Mouse (Mus musculus): ENCODE results near the gene Usp12. TPM values are rescaled to one million over a fixed set of nuclear protein-coding genes. Genes with fewer than 3 reads are reported as not detected.
"Not testable (repeated sequence)": the region's sequence is repeated elsewhere in the genome, so short reads cannot be mapped to it uniquely, and the experiment has no call there.

The Usp12 gene
- polyA plus RNA-seq, 2 experiments from 2014 or later: 4.6 to 4.8 TPM

GRCm38 (mm10) chr5:146736348-146736747 lies 58.5 kb downstream of the Usp12 start:
- ATAC-seq: no peak

- ATAC-seq: not testable (repeated sequence)
Measured at GRCm38 (mm10) chr5:146735054-146735453, 59.8 kb downstream of the Usp12 start.

- no peak for ATAC-seq
Measured at GRCm38 (mm10) chr5:146733888-146734640, 60.7 kb downstream of the Usp12 start.

GRCm38 (mm10) chr5:146733372-146733771 lies 61.4 kb downstream of the Usp12 start:
- ATAC-seq: no peak

- ATAC-seq: no peak
Measured at GRCm38 (mm10) chr5:146727006-146727405, 67.8 kb downstream of the Usp12 start.

GRCm38 (mm10) chr5:146724956-146725355 lies 69.8 kb downstream of the Usp12 start:
- no peak for ATAC-seq

- ATAC-seq: no peak
Measured at GRCm38 (mm10) chr5:146723452-146723851, 71.4 kb downstream of the Usp12 start.

GRCm38 (mm10) chr5:146722226-146722625 lies 72.6 kb downstream of the Usp12 start:
- no peak for ATAC-seq

GRCm38 (mm10) chr5:146719584-146720356 lies 75.0 kb downstream of the Usp12 start:
- ATAC-seq: no peak

- ATAC-seq: no peak
Measured at GRCm38 (mm10) chr5:146713836-146714235, 81.0 kb downstream of the Usp12 start.

GRCm38 (mm10) chr5:146713088-146713487 lies 81.7 kb downstream of the Usp12 start:
- ATAC-seq: no peak

GRCm38 (mm10) chr5:146712282-146712918 lies 82.4 kb downstream of the Usp12 start:
- no peak for ATAC-seq

GRCm38 (mm10) chr5:146709361-146709760 lies 85.4 kb downstream of the Usp12 start:
- no peak for ATAC-seq

- ATAC-seq: peak; percentile 80
Measured at GRCm38 (mm10) chr5:146705815-146706408, 88.9 kb downstream of the Usp12 start.

GRCm38 (mm10) chr5:146705411-146705810 lies 89.4 kb downstream of the Usp12 start:
- ATAC-seq: no peak

- no peak for ATAC-seq
Measured at GRCm38 (mm10) chr5:146704241-146704640, 90.6 kb downstream of the Usp12 start.

GRCm38 (mm10) chr5:146703710-146704121 lies 91.1 kb downstream of the Usp12 start:
- no peak for ATAC-seq

GRCm38 (mm10) chr5:146700099-146700498 lies 94.7 kb downstream of the Usp12 start:
- no peak for ATAC-seq

- no peak for ATAC-seq
Measured at GRCm38 (mm10) chr5:146699433-146700019, 95.3 kb downstream of the Usp12 start.

- no peak for ATAC-seq
Measured at GRCm38 (mm10) chr5:146695543-146695942, 99.3 kb downstream of the Usp12 start.

- no peak for ATAC-seq
Measured at GRCm38 (mm10) chr5:146692976-146693361, 101.8 kb downstream of the Usp12 start.

GRCm38 (mm10) chr5:146692361-146692975 lies 102.3 kb downstream of the Usp12 start:
- no peak for ATAC-seq

Measured in activated CD4-positive, CD25-positive, alpha-beta regulatory T cell, adult 4 months (primary cell).